Mouse (Mus musculus): ENCODE results near the gene Sorcs3. TPM values are rescaled to one million over a fixed set of nuclear protein-coding genes. Genes with fewer than 3 reads are reported as not detected.

Sorcs3 gene
- polyA plus RNA-seq, 1 experiment from 2014 or later, result 0.90 TPM

GRCm38 (mm10) chr19:48755156-48755555 is 549.3 kb downstream of the Sorcs3 start:
- H3K27ac ChIP-seq, result no peak overlapping the region
- no peaks in the 10 kb centered on the region for H3K4me1 ChIP-seq
- no peaks in the 10 kb centered on the region for H3K9me3 ChIP-seq
- no peak for ATAC-seq (ENCODE audit: insufficient read depth, low FRiP score, low read depth)
- H3K9ac ChIP-seq, result no peak overlapping the region
- 83% methylated on average over 9 of the region's 9 CpGs for WGBS
- no peak overlapping the region for H3K4me3 ChIP-seq (replicated peaks)
- H3K36me3 ChIP-seq, result no peaks in the 10 kb centered on the region
- H3K27me3 ChIP-seq (replicated peaks), result no peaks in the 10 kb centered on the region
- no peak overlapping the region for H3K4me2 ChIP-seq

- Histone ChIP-seq H3K9me3 (no peaks in the 10 kb centered on the region), H3K36me3 (no peaks in the 10 kb centered on the region), H3K27ac (no peak overlapping the region), H3K4me3 (replicated peaks) (no peak overlapping the region), H3K27me3 (replicated peaks) (no peaks in the 10 kb centered on the region), H3K9ac (no peak overlapping the region), H3K4me2 (no peak overlapping the region), H3K4me1 (no peaks in the 10 kb centered on the region)
- no peak for ATAC-seq (ENCODE audit: insufficient read depth, low FRiP score, low read depth)
- 83% methylated on average over 6 of the region's 6 CpGs for WGBS
Measured at GRCm38 (mm10) chr19:48756831-48757230, 551.0 kb downstream of the Sorcs3 start.

- no peak overlapping the region for H3K27ac ChIP-seq
- no peaks in the 10 kb centered on the region for H3K9me3 ChIP-seq
- H3K36me3 ChIP-seq, result no peaks in the 10 kb centered on the region
- no peak overlapping the region for H3K4me2 ChIP-seq
- no peaks in the 10 kb centered on the region for H3K27me3 ChIP-seq (replicated peaks)
- H3K9ac ChIP-seq, result no peak overlapping the region
- H3K4me3 ChIP-seq (replicated peaks), result no peak overlapping the region
- no peaks in the 10 kb centered on the region for H3K4me1 ChIP-seq
- ATAC-seq (ENCODE audit: insufficient read depth, low FRiP score, low read depth), result no peak
- 83% methylated on average over 2 of the region's 2 CpGs for WGBS
Measured at GRCm38 (mm10) chr19:48766524-48766923, 560.7 kb downstream of the Sorcs3 start.

GRCm38 (mm10) chr19:48771565-48771964 is 565.7 kb downstream of the Sorcs3 start:
- no peak overlapping the region for H3K9ac ChIP-seq
- no peaks in the 10 kb centered on the region for H3K36me3 ChIP-seq
- no peak overlapping the region for H3K4me3 ChIP-seq (replicated peaks)
- no peak overlapping the region for H3K4me2 ChIP-seq
- no peak for ATAC-seq (ENCODE audit: insufficient read depth, low FRiP score, low read depth)
- no peaks in the 10 kb centered on the region for H3K9me3 ChIP-seq
- WGBS, result 72% methylated on average over 2 of the region's 2 CpGs
- no peaks in the 10 kb centered on the region for H3K4me1 ChIP-seq
- no peak overlapping the region for H3K27ac ChIP-seq
- H3K27me3 ChIP-seq (replicated peaks), result no peaks in the 10 kb centered on the region

GRCm38 (mm10) chr19:48779095-48779765 is 573.4 kb downstream of the Sorcs3 start:
- Histone ChIP-seq H3K27ac (no peak overlapping the region), H3K4me1 (no peaks in the 10 kb centered on the region), H3K27me3 (replicated peaks) (no peaks in the 10 kb centered on the region), H3K9me3 (no peaks in the 10 kb centered on the region), H3K9ac (no peak overlapping the region), H3K4me3 (replicated peaks) (no peak overlapping the region), H3K4me2 (no peak overlapping the region), H3K36me3 (no peaks in the 10 kb centered on the region)
- ATAC-seq (ENCODE audit: insufficient read depth, low FRiP score, low read depth), result no peak
- 77% methylated on average over 3 of the region's 3 CpGs for WGBS

GRCm38 (mm10) chr19:48780813-48781212 is 575.0 kb downstream of the Sorcs3 start:
- Histone ChIP-seq H3K27ac (no peak overlapping the region), H3K4me2 (no peak overlapping the region), H3K36me3 (no peaks in the 10 kb centered on the region), H3K9ac (no peak overlapping the region), H3K27me3 (replicated peaks) (no peaks in the 10 kb centered on the region), H3K4me3 (replicated peaks) (no peak overlapping the region), H3K9me3 (no peaks in the 10 kb centered on the region), H3K4me1 (no peaks in the 10 kb centered on the region)
- no peak for ATAC-seq (ENCODE audit: insufficient read depth, low FRiP score, low read depth)
- WGBS, result 55% methylated on average over 2 of the region's 2 CpGs

GRCm38 (mm10) chr19:48782024-48782721 is 576.3 kb downstream of the Sorcs3 start:
- H3K9ac ChIP-seq, result no peak overlapping the region
- no peaks in the 10 kb centered on the region for H3K9me3 ChIP-seq
- H3K4me3 ChIP-seq (replicated peaks), result no peak overlapping the region
- H3K27me3 ChIP-seq (replicated peaks), result no peaks in the 10 kb centered on the region
- WGBS, result 78% methylated on average over 7 of the region's 7 CpGs
- no peak overlapping the region for H3K4me2 ChIP-seq
- H3K27ac ChIP-seq, result no peak overlapping the region
- ATAC-seq (ENCODE audit: insufficient read depth, low FRiP score, low read depth), result no peak
- no peaks in the 10 kb centered on the region for H3K36me3 ChIP-seq
- no peaks in the 10 kb centered on the region for H3K4me1 ChIP-seq

- Histone ChIP-seq H3K4me1 (no peaks in the 10 kb centered on the region), H3K9ac (no peak overlapping the region), H3K9me3 (no peaks in the 10 kb centered on the region), H3K27me3 (replicated peaks) (no peaks in the 10 kb centered on the region), H3K27ac (no peak overlapping the region), H3K36me3 (no peaks in the 10 kb centered on the region), H3K4me3 (replicated peaks) (no peak overlapping the region), H3K4me2 (no peak overlapping the region)
- WGBS, result 88% methylated on average over 4 of the region's 4 CpGs
- ATAC-seq (ENCODE audit: insufficient read depth, low FRiP score, low read depth), result no peak
Measured at GRCm38 (mm10) chr19:48787269-48787668, 581.4 kb downstream of the Sorcs3 start.

- H3K4me3 ChIP-seq (replicated peaks), result no peak overlapping the region
- 61% methylated on average over 6 of the region's 6 CpGs for WGBS
Measured at GRCm38 (mm10) chr19:48804546-48804945, 598.7 kb downstream of the Sorcs3 start.

GRCm38 (mm10) chr19:48811541-48811940 is 605.7 kb downstream of the Sorcs3 start:
- no peaks in the 10 kb centered on the region for H3K36me3 ChIP-seq
- no peak for ATAC-seq (ENCODE audit: insufficient read depth, low FRiP score, low read depth)
- WGBS, result 34% methylated on average over 3 of the region's 3 CpGs
- H3K4me2 ChIP-seq, result no peak overlapping the region
- no peak overlapping the region for H3K9ac ChIP-seq
- no peaks in the 10 kb centered on the region for H3K4me1 ChIP-seq
- no peak overlapping the region for H3K27ac ChIP-seq
- H3K27me3 ChIP-seq (replicated peaks), result no peaks in the 10 kb centered on the region
- H3K9me3 ChIP-seq, result no peaks in the 10 kb centered on the region
- H3K4me3 ChIP-seq (replicated peaks), result no peak overlapping the region

More at GRCm38 (mm10) chr19:48804546-48804945, 598.7 kb downstream of the Sorcs3 start:
- no peaks in the 10 kb centered on the region for H3K27me3 ChIP-seq (replicated peaks)
- H3K9me3 ChIP-seq, result no peaks in the 10 kb centered on the region
- H3K27ac ChIP-seq, result no peak overlapping the region
- H3K36me3 ChIP-seq, result no peaks in the 10 kb centered on the region
- no peak overlapping the region for H3K9ac ChIP-seq
- ATAC-seq (ENCODE audit: insufficient read depth, low FRiP score, low read depth), result no peak
- H3K4me1 ChIP-seq, result no peaks in the 10 kb centered on the region
- no peak overlapping the region for H3K4me2 ChIP-seq

GRCm38 (mm10) chr19:48813823-48814222 is 608.0 kb downstream of the Sorcs3 start:
- Histone ChIP-seq H3K36me3 (no peaks in the 10 kb centered on the region), H3K4me2 (no peak overlapping the region), H3K9ac (no peak overlapping the region), H3K4me3 (replicated peaks) (no peak overlapping the region), H3K9me3 (no peaks in the 10 kb centered on the region), H3K27me3 (replicated peaks) (no peaks in the 10 kb centered on the region), H3K27ac (no peak overlapping the region), H3K4me1 (no peaks in the 10 kb centered on the region)
- WGBS, result 82% methylated on average over 4 of the region's 4 CpGs
- ATAC-seq (ENCODE audit: insufficient read depth, low FRiP score, low read depth), result no peak

GRCm38 (mm10) chr19:48815064-48815463 is 609.2 kb downstream of the Sorcs3 start:
- no peak for ATAC-seq (ENCODE audit: insufficient read depth, low FRiP score, low read depth)
- WGBS, result 92% methylated on average over 3 of the region's 3 CpGs

More at GRCm38 (mm10) chr19:48815064-48815463, 609.2 kb downstream of the Sorcs3 start:
- H3K27me3 ChIP-seq (replicated peaks), result no peaks in the 10 kb centered on the region
- H3K4me3 ChIP-seq (replicated peaks), result no peak overlapping the region
- H3K9me3 ChIP-seq, result no peaks in the 10 kb centered on the region
- H3K4me2 ChIP-seq, result no peak overlapping the region
- no peak overlapping the region for H3K9ac ChIP-seq
- no peaks in the 10 kb centered on the region for H3K4me1 ChIP-seq
- H3K27ac ChIP-seq, result no peak overlapping the region
- no peaks in the 10 kb centered on the region for H3K36me3 ChIP-seq

Data from stomach, embryonic 15.5 days (tissue).